Mouse (Mus musculus): ENCODE results near the gene Ajm1.

DNA sequence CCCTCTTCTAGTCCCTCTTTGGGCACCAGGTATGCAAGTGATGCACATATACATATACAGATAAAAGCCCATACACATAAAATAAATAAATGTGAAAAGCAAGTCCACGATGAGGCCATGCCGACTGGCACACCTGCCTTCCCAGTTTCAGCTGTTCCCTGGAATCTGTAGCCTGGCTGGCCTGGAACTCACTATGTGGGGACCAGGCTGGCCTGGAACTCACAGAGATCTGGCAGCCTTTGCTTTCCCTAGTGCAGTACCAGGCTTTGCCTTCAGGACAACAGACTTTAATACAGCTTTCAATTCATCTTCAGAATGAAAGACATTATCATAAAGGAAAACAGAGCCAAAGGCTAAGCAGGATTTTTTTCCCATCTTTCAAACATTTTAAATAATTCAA lies 47.9 kb downstream of the Ajm1 start:
- no peak for TF ChIP-seq TAL1 (IDR thresholded peaks at IDR 0.05; ENCODE audit: low read length)
- no peak for TF ChIP-seq RCOR1 (IDR thresholded peaks at IDR 0.05; ENCODE audit: low read depth, low read length)
- no peak for TF ChIP-seq GATA1 (IDR thresholded peaks at IDR 0.05; ENCODE audit: low read depth, low read length)
- no peak for TF ChIP-seq CTCF (IDR thresholded peaks at IDR 0.05 in 2 of 3, conservative IDR thresholded peaks at IDR 0.05 in 1 of 3; ENCODE audit: control insufficient read depth in 1 of 3, insufficient read depth in 1 of 3, low read depth in 2 of 3, low read length in 3 of 3, poor library complexity in 1 of 3, severe bottlenecking in 1 of 3)
- TF ChIP-seq ZKSCAN1 (IDR thresholded peaks at IDR 0.05; ENCODE audit: low read depth, low read length) = no peak
- no peak for TF ChIP-seq POLR2A (IDR thresholded peaks at IDR 0.05; ENCODE audit: control insufficient read depth in 1 of 2, insufficient read depth in 1 of 2, low read depth in 1 of 2, low read length in 2 of 2, poor library complexity in 1 of 2)
- TF ChIP-seq JUND (IDR thresholded peaks at IDR 0.05; ENCODE audit: low read depth, low read length) = no peak
- no peak for TF ChIP-seq MAZ (IDR thresholded peaks at IDR 0.05; ENCODE audit: low read depth, low read length)
- no peak for TF ChIP-seq USF1 (IDR thresholded peaks at IDR 0.05; ENCODE audit: low read depth, low read length)
- no peak for TF ChIP-seq NELFE (IDR thresholded peaks at IDR 0.05; ENCODE audit: low read depth, low read length)
- no peak for TF ChIP-seq ZC3H11A (IDR thresholded peaks at IDR 0.05; ENCODE audit: low read depth, low read length)

Data from MEL (cell line).